Mouse (Mus musculus) left cerebral cortex, adult 8-10 months (tissue): Measurements from ENCODE around the gene Podxl2. TPM values are rescaled to one million over a fixed set of nuclear protein-coding genes. Genes with fewer than 3 reads are reported as not detected.

Source experiments
- DNase-seq, 2 experiments: peaks; one replicate each; pipeline ENCODE4 v3.0.0; 2022; ENCODE audit warnings: low spot score in 2 of 2
- total RNA-seq, 4 experiments: library from RNA; stranded (reverse); gene quantifications; 2 replicates each; pipeline ENCODE4 v1.2.4; 2022

Gene Podxl2
- total RNA-seq, 4 experiments from 2014 or later, result 190 to 207 (median 195) TPM

- DNase-seq, result no peak
Measured at GRCm38 (mm10) chr6:88828206-88829009, 46.4 kb downstream of the Podxl2 start.

GRCm38 (mm10) chr6:88827395-88828205 lies 47.2 kb downstream of the Podxl2 start:
- no peak for DNase-seq

GRCm38 (mm10) chr6:88826965-88827364 lies 47.9 kb downstream of the Podxl2 start:
- no peak for DNase-seq

GRCm38 (mm10) chr6:88826545-88826944 lies 48.3 kb downstream of the Podxl2 start:
- DNase-seq, result peak in 1 of 2 experiments; percentile 71

- no peak for DNase-seq
Measured at GRCm38 (mm10) chr6:88826088-88826487, 48.8 kb downstream of the Podxl2 start.

- DNase-seq, result no peak
Measured at GRCm38 (mm10) chr6:88824183-88824582, 50.7 kb downstream of the Podxl2 start.

GRCm38 (mm10) chr6:88821901-88822300 lies 52.9 kb downstream of the Podxl2 start:
- no peak for DNase-seq

GRCm38 (mm10) chr6:88821294-88821693 lies 53.5 kb downstream of the Podxl2 start:
- DNase-seq, result no peak

- DNase-seq, result no peak
Measured at GRCm38 (mm10) chr6:88820853-88821252, 54.0 kb downstream of the Podxl2 start.

- no peak for DNase-seq
Measured at GRCm38 (mm10) chr6:88816913-88817312, 57.9 kb downstream of the Podxl2 start.

- DNase-seq, result no peak
Measured at GRCm38 (mm10) chr6:88815489-88815888, 59.4 kb downstream of the Podxl2 start.

GRCm38 (mm10) chr6:88815036-88815435 lies 59.8 kb downstream of the Podxl2 start:
- DNase-seq, result no peak

GRCm38 (mm10) chr6:88813832-88814231 lies 61.0 kb downstream of the Podxl2 start:
- DNase-seq, result no peak

GRCm38 (mm10) chr6:88812886-88813285 lies 62.0 kb downstream of the Podxl2 start:
- DNase-seq, result no peak

- DNase-seq, result no peak
Measured at GRCm38 (mm10) chr6:88811880-88812400, 62.9 kb downstream of the Podxl2 start.

GRCm38 (mm10) chr6:88811396-88811795 lies 63.4 kb downstream of the Podxl2 start:
- no peak for DNase-seq

- no peak for DNase-seq
Measured at GRCm38 (mm10) chr6:88810291-88810690, 64.6 kb downstream of the Podxl2 start.

- DNase-seq, result no peak
Measured at GRCm38 (mm10) chr6:88809091-88810037, 65.5 kb downstream of the Podxl2 start.

- DNase-seq, result no peak
Measured at GRCm38 (mm10) chr6:88804966-88805577, 69.8 kb downstream of the Podxl2 start.

GRCm38 (mm10) chr6:88803957-88804695 lies 70.7 kb downstream of the Podxl2 start:
- no peak for DNase-seq
